Mouse (Mus musculus) kidney, postnatal 4 days (tissue): ENCODE measurements around the gene Srxn1.

Experiments
- DNase-seq, 2 experiments: peaks; one replicate each; pipeline ENCODE4 v3.0.0; 2021; ENCODE audit warnings: mixed read lengths in 2 of 2

Srxn1 gene

DNA sequence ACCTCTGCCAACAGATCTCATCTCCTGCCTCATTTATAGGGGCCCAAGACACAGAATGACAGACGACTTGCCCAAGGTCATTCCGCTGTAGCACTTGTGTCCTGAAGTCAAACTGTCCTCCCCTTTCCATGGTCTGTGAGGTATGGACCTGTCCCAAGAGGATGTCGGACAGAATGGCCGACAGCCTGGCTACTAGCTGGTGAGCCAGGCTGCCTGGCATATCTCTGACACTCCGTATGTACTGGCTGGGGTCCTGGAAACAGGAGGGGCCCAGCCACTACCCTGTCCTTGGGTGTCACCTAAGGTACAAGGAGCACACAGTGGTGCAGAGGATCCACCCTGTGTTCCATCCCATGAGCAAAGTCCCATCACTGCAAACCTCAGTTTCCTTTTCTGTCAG, 14.8 kb upstream of the Srxn1 start:
- DNase-seq = no peak

DNA sequence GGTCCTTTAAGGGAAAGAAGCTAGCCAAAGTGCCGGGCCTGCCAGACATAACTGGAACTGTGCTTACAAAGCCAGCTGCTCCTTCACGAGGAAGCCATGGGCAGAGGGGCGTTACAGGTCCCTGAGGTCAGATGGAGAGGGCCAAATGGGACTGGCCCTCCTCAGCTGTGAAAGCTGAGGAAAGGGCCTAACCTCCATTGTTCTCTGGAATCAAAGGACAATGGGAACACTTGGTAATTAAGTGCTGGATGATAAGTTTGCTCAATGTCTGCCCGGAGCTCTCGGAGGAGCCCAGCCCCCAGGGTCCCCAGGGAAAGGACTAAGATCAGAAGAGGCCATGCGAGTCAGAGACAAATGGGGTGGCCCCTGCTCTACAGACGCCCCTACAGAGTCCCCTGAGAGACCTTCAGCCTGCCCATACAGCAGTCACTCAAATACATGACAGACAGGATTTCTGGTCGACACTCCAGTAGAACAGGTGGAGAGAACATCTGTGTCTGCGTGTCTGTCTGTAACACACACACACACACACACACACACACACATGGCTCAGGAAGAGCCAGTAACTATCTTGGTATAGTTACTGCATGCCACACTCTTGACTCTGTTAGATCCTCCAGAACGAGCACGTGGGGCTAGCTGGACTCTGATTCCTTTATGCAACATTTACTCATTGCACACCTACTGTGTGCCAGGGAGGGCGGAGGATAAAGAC, 13.8 kb upstream of the Srxn1 start:
- no peak for DNase-seq

DNA sequence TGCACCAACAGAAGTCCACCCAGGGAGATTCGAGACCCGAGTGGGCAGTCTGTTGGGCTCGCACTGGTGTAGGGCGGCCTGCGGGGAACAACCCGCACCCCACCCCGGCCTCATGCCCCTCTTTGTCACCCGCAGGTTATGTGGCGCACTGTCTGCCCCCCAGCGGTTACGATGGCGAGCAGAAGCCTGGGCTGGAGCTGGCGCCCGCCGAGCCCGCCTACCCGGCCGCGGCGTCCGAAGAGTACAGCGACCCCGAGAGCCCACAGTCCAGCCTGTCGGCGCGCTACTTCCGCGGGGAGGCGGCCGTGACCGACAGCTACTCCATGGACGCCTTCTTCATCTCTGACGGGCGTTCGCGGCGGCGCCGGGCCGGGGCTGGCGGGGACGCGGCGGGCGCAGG, 12.4 kb upstream of the Srxn1 start:
- DNase-seq = peak; percentile 20 to 22

DNA sequence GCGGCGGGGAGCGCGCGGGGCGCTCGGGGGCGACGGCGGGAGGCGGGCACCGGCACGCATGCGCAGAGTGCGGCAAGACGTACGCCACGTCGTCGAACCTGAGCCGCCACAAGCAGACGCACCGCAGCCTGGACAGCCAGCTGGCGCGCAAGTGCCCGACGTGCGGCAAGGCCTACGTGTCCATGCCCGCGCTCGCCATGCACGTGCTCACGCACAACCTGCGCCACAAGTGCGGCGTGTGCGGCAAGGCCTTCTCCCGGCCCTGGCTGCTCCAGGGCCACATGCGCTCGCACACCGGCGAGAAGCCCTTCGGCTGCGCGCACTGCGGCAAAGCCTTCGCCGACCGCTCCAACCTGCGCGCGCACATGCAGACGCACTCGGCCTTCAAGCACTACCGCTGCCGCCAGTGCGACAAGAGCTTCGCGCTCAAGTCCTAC, 11.9 kb upstream of the Srxn1 start:
- peak; percentile 34 to 60 for DNase-seq

DNA sequence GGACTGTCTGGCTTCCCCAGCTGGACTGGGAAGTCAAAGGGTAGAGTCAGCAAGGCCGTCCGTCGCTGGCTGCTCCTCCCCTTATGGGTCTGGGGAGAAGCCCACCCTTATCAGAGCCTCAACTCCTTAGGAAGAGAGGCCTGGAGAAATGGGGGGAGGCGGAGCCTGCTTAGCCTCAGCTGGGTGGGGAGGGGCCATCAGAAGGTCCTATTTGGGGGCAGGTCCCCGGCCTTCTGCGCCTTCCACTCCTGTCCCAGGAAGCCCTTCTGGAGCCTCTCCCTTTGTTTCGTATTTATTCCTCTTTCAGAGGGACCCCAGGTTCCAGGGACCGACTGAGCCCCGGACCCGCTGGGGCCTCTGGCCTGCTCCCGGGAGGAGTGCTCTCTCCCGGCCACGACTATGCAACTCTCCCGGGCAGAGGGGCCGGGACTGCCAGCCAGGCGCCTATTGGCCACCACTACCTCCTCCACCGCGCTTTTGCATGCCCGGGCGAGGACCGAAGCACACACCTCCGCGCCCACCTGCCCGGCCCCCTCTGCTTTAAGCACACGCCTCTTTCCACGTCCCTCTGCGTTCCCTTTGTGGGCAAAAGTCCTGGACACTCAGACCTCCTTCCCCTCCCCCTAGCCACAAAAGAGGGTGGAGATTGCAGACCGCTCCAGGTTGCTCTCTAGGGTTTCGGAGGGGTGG, 10.3 kb upstream of the Srxn1 start:
- DNase-seq = peak; percentile 23 to 45

DNA sequence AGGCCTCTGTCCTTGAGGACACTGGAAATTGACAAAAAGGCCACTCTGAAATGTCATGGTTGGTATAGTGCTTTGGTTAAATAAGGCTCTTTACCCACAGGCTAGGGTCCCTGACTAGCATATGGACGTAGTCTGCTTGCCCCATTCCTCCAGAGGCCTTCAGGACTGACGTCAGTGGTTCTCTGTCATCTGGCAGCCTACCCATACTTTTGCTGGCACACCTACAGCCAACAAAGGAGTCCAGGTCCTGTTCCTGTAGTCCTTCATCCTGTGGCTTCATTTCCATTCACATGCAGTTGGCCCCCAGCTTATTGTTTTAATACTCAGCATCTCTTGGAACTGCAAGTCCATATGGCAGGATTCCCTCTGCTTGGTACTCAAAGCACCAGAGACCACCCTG, 8.4 kb upstream of the Srxn1 start:
- no peak for DNase-seq

DNA sequence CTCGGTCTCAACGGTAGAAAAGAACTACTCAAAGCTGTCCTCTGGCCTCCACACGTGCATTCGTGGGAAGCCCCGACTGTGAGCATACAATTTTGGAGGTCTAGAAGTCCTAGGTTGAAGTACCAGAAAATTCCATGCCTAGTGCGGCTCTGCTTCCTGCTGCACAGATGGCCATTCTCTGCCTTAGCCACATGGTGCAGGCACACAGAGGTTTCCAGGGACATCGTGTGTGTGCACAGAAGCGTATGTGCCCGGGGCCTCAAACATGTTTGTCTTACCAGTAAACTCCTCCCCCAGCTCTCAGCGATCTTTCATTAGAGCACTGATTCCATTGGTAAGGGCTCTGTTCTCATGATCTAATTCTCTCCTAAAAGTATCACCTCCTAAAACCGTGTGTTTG, 7.4 kb upstream of the Srxn1 start:
- DNase-seq = no peak

DNA sequence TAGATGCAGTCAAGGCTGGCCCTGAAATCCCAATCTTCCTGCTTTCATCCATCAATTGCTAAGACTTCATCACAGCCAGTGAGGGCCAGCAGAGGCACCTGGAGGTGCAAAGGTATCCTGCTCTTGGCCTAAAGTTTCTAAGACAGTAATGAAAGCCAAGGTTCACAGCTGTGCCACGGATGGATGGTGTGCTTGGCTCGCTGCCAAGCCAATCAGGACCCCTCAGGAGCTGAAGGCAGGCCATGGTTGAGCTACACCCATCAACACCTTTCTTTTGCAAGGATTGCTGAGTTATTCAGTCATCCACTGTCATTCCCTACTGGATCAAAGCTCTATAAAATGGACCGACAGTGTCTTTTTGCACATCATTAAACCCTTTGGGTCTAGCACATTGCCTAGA, 5.8 kb upstream of the Srxn1 start:
- DNase-seq = peak; percentile 28 to 67

DNA sequence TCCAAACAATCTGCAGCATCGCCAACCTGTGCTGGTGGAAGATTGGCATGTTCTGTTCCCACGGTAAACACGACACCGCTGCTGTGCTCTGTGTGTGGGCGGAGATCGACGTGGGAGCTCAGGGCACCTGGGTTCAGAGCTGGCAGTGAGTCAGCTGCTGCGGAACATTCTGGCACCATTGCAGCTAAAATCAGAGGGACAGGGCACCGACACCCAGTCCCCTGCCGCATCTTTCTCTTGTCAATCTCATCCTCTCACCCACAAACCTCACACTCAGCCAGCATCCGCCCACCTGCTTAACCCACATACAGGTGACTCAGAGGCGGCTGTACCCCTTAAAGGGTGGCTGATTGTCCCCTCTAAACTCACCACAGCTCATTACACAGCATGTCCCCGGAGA, 3.6 kb upstream of the Srxn1 start:
- no peak for DNase-seq

DNA sequence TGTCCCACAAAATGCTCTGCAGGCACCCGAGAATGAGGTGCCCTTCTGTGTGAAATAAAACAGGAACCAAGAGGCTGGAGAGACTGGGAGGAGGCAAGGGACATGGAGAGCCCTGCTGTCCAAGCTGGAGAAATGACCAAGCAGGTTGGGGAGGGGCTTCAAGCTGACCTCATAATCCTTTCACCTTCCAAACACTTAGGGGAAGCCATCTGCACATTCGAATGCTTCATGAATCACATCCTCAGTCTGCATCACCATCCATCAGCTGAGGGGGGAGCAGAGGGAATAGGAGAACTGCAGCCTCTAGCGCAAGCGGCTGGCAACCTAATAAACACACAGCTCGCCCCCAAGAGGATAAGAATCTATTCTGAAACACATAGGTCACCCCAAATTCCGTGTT, 2.9 kb upstream of the Srxn1 start:
- DNase-seq = no peak

DNA sequence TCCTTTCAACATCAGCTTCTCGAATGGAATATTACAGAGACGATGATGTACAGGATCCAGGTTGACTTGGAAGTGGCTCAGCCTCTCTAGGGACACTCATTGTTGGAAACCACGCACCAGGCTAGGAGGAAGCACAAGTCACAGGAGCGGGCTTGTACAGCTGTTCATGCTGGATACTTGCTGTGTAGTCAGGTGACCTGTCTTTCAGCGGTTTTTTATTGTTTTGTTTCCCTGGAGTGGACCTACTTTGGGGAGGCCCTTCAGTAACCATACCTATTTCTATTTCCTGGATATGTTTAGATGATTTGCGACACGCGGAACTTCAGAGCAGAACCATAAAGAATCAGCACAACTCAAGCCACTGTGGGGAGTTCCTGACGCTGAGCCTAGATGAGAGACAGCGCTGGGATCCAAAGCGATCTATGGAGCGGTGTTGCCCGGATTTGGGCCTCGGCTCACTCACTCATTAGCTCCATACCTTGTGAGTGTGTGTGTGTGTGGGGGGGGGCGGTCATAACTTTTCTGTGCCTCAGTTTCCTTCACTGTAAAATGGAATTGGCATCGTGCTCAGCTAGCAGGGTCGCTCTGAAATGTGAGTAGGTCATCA, 502 bp upstream of the Srxn1 start:
- peak in 1 of 2 experiments; percentile 21 for DNase-seq

DNA sequence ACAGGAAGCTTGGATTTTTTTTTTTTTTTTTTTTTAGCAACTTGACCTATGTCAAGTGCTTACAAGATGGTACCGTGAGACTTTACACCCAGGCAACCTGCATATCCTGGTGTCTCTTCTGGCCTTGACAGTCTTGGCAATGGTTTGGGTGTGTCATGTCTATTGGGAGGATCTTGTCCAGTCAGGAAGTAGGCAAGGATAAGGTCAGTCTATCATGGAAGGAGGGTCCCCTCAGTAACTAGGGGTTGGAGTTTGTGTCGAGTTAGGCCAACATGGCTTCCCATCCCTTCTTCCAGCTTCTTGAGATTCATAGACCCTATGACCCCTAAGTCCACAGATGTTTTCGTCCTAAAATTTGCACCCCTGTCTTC, 894 bp downstream of the Srxn1 start:
- no peak for DNase-seq

DNA sequence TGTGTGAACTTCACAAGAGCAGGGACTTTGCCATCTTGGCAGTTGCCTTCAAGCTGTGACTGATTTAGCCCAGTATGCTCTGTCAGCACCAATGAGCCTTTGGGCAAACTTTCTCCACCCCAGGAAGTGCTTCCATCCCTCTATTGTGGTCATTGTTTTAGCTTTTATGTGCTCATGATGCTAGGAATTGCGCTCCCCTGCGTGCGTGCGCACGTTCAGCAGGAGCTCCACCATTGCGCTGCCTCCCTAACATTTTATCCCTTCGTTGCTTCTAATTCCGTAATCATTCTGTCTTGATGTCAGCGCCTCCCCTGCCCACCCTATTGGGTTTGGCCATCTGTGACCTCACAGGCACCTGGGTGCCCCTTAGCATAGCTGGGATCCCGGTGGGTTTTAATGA, 1.3 kb downstream of the Srxn1 start:
- no peak for DNase-seq

DNA sequence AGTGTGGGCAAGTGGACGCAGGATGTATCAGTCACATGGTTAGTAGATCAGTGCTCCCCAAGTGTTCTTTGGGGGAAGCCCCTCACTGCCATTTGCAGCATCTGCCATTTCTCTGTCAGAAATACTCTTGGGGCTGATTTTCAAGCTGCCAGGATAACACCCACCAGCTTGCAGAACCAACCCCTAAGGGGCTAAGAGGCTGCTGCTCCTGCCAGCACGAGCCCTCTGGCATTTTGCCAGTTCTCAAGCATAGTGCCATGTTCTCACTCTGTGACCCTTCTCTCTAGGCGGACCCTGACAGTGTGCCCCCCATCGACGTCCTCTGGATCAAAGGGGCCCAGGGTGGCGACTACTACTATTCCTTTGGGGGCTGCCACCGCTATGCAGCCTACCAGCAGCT, 3.4 kb downstream of the Srxn1 start:
- DNase-seq = no peak

DNA sequence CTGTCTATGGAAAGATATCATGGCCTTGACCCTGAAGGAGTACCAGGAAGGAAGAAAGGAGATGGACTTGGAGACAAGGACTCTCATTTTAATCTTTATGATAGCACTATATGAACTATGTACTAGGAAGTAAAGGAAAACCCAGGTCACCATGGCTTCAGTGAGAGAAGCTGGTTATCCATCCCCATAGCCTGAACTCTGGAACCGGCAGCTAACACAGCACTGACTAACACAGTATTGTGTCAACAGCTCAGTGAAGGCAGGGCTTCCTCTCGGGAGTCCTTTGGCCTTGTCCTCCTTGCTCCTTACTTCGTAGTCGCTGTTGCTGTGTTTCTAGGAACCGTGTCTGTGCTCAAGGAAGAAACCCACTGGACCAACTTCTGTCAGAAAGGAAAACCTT, 4.1 kb downstream of the Srxn1 start:
- no peak for DNase-seq

DNA sequence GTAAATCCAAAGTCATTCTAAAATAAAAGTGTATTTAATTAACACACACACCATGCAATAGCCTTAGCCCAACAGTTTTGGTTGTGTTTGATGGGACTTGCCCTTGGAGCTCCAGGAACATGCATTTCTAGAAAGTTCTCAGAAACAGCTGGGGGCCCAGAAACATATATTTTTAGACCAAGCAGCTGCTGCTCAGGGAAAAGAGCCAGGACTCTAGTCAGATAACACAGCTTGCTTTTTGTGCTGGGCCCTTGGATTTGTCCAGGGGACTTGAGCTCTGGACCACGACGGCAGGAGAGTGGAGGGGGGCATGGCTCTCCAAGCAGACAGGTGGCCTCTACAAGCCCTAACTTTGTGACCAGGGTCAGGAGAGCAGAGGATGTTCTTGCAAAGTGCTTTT, 6.0 kb downstream of the Srxn1 start:
- DNase-seq = peak in 1 of 2 experiments; percentile 26

DNA sequence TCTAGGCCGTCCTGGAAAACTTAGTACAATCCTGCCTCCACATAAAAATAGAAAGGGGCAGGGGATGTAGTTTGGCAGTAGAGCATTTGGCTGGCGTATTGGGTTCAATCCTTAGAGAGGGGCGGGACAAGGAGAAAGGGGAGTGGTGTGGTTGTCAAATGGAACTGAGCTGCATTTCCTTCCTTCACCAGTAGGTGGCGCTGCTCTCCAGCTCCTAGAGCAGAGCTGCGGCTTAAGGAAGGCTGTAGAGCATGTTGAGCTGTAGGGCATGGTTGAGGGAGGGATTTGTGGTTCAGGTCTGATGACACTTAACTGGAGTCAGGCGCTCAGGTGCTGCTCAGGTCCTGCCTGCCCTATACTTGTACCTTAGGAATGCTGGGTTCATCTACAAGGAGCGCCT, 6.6 kb downstream of the Srxn1 start:
- DNase-seq = peak; percentile 96 to 97

DNA sequence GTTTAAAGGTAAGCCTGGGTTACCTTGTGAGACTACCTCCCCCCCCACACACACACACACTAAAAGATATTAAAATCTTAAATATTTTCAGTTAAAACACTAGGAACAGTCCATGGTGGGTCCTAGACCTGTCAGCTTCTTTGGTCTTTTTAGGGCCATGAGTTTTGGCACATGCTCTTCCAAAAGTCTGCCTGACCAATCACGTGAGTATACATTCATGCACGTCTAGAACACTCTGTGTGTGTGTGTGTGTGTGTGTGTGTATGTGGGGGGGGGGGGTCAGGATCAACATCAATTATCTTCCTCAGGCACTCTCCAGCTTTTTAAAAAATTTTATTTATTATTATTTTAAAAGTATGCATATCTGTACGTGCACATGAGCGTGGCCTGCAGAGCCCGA, 7.2 kb downstream of the Srxn1 start:
- no peak for DNase-seq

DNA sequence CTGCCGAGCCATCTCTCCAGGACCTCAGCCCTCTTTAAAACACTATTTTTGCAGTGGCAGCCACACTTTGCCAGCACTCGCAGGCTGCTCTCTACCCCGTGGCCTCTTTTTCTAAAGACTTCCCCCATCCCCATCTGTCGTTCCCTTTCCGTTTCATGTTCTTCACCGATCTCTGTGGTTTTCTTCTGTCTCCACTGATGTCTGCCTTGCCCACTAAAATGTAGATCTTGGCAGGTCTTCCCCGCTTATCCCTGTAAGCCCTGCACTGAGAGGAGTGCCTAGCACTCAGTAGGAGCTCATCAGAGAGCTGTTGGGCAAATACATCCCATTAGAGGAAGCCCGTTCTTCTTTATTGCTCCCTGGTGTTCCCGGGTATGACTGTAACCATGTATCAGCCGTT, 7.7 kb downstream of the Srxn1 start:
- no peak for DNase-seq

DNA sequence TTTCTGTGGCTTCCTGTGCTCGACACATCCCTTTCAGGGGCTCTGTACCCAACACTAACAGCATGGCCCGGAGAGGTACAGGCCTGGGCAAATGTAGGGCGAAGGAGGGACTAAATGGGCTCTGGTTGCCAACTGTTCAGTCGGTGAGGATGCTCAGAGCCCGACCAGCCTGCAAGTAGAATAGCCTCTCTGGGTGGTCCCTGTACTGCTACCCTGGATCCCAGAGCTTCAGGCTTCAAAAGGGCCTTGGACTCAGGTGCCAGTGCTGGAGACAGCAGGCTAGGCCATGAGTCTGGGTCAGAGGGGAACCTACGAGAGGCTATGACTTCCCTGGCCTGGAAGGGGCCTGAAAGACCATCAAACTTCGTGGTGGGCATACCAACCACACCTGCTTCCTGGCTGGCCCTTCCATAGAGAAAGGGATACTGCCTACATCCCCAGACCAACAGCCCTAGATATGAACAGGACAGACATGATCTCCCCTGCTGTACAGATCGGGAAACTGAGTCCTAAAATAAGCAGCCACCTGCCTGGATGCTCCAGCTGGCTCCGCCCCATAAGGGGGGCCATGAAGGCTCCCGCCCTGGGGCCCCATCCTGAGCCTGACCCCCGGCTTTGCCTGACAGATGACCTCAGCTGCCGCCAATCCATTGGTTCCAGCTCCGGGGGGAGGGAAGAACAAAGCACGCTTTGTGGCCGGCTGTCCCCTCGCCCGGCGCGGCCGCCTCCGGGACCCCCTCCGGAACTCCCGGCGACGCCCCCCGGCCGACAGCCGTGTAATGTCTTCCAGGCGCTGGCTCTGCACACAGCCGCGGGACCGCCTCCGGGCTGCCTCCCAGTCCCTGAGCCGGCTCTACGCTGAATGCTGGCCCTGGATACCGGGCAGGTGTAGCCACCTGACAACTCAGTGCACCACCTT, 9.0 kb downstream of the Srxn1 start:
- peak; percentile 37 to 60 for DNase-seq

DNA sequence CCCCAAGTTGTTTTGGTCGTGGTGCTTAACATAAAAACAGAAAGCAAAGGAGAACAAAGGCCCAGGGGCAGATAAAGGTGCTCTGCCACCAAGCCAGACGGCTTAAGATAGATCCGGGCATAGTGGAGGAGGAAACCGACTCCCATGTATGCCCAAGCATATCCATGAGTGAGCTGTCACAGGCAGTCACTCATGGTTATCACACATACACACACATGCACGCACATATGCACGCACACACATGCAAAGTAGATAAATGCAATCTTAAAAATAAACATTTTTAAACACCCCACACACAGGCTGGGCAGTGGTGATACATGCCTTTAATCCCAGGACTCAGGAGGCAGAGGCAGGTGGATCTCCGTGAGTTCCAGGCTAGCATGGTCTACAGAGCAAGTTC, 12.4 kb downstream of the Srxn1 start:
- no peak for DNase-seq

DNA sequence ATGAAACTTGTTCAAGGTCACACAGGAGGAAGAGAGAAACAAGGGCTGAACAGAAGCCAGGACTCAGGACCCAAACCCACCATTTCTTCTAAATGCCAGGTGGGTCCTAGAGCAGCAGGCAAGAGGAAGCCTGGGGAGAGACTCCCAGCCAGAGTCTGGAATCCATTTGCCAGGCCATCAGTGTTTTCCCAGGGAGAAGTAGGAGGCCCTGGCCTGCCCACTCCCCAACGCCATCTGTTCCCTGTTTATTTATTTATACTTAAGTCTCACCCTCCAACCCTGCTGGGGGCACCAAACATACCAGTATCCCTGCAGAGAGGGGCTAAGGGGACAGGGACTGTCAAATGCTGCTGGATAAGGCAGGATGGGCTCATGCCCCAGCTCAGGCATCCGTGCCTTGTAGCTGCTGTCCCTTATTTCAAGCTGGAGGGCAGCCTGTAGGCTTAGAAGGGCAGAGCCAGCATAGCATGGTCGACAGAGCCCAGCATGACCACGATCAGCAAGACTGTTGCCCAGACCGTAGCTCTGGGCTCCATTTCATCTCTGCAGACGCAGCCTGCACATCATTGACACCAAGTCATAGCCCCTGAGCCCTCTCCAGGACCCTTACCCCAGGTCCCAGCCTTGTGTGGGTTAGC, 14.0 kb downstream of the Srxn1 start:
- no peak for DNase-seq

DNA sequence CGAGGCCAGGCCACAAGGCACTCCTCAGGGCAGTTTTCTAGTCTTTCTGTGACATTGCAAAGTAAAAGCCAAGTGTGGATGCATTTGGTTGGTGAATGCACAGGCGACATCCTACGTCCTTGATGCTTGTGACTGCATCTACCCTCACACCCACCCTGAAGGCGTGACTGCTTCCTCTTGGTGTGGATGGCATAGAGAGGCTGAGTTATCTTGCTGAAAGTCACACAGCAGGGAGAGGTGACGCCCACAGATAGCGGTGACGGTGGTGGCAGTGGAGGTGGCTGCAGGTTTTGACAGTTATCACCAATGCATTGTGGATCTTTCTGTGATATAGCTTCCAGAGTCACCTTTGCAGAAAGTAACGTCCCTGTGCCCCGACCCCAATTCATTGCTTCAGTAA, 17.6 kb downstream of the Srxn1 start:
- no peak for DNase-seq
